Mouse (Mus musculus) spleen, adult 2 months (tissue): Measurements from ENCODE around the gene Gm5475.

ENCODE experiments used
- CTCF ChIP-seq: fragments of 200-500 bp; IDR thresholded peaks from 2 replicates; pipeline ENCODE4 v1.5.1; 2011; ENCODE audit warnings: mild to moderate bottlenecking, inconsistent platforms; ENCODE audit not compliant: insufficient read depth, insufficient read length, insufficient replicate concordance; ENCODE audit errors: extremely low read depth
- POLR2A ChIP-seq: fragments of 200-500 bp; IDR thresholded peaks from 2 replicates; pipeline ENCODE4 v1.6.1; 2011; ENCODE audit warnings: low read depth, low read length, inconsistent platforms

- TF ChIP-seq CTCF: no peak
- no peak for TF ChIP-seq POLR2A
Measured at GRCm38 (mm10) chr15:100410918-100411672, 10.9 kb upstream of the Gm5475 start.
